Mouse (Mus musculus): ENCODE measurements around the gene Edrf1.

- TF ChIP-seq CTCF (IDR thresholded peaks at IDR 0.05; ENCODE audit: extremely low read depth, insufficient read length, insufficient replicate concordance, low read depth, low read length) = no peak
- TF ChIP-seq POLR2A (IDR thresholded peaks at IDR 0.05; ENCODE audit: low read depth, low read length) = no peak
Measured at GRCm38 (mm10) chr7:133707301-133707700, 70.0 kb downstream of the Edrf1 start.

All from small intestine, adult 2 months (tissue).